Mouse (Mus musculus) lung, adult 18-20 months (tissue): ENCODE measurements at regions not wholly inside any gene's neighbourhood (a gene's known extent, or its start where the extent isn't known, plus 50 kb on each side); places are given as distances from the start of the nearest gene placed in this dataset.
A peak's percentile ranks its signal among the peaks of the same experiment; 100 is the strongest.

Source experiments
- DNase-seq, 2 experiments: peaks; one replicate each; pipeline ENCODE4 v3.0.0; 2022; ENCODE audit warnings: mixed read lengths in 2 of 2

- peak; percentile 84 to 85 for DNase-seq
Observed at GRCm38 (mm10) chr17:83276000-83276891, 61.2 kb downstream of the Pkdcc start.

GRCm38 (mm10) chr17:83277117-83277947, 62.2 kb downstream of the Pkdcc start:
- peak; percentile 61 to 71 for DNase-seq

GRCm38 (mm10) chr17:83277948-83278924, 63.1 kb downstream of the Pkdcc start:
- DNase-seq, result peak in 1 of 2 experiments; percentile 17

- DNase-seq, result no peak
Observed at GRCm38 (mm10) chr17:83283328-83283727, 67.4 kb upstream of the Eml4 start.

- DNase-seq, result no peak
Observed at GRCm38 (mm10) chr17:83287381-83288142, 63.2 kb upstream of the Eml4 start.

GRCm38 (mm10) chr17:83288143-83288492, 62.6 kb upstream of the Eml4 start:
- DNase-seq, result no peak

- no peak for DNase-seq
Observed at GRCm38 (mm10) chr17:83295526-83296238, 55.0 kb upstream of the Eml4 start.

GRCm38 (mm10) chr17:83297379-83298121, 53.2 kb upstream of the Eml4 start:
- DNase-seq, result no peak
